Mouse (Mus musculus) hindbrain, embryonic 15.5 days (tissue): ENCODE measurements around the gene Wfdc15b. TPM values are rescaled to one million over a fixed set of nuclear protein-coding genes. Genes with fewer than 3 reads are reported as not detected.

Source experiments
- ATAC-seq: fragments of 200-750 bp; cut with Nextera tagmentation; 2 replicates; pipeline ENCODE4 v1.8.0; 2017; ENCODE audit warnings: low read depth, moderate number of reproducible peaks, moderate TSS enrichment; ENCODE audit not compliant: low FRiP score
- H3K27ac ChIP-seq: fragments of 300-500 bp; sonication (generic); replicated peaks from 2 replicates; pipeline ENCODE4 v1.5.1; 2015; ENCODE audit warnings: mild to moderate bottlenecking, inconsistent platforms
- H3K27me3 ChIP-seq: fragments of 300-500 bp; sonication (generic); 2 replicates; pipeline ENCODE4 v1.6.1; 2015; ENCODE audit warnings: control low read depth, inconsistent platforms
- H3K36me3 ChIP-seq: fragments of 300-500 bp; sonication (generic); 2 replicates; pipeline ENCODE4 v1.6.1; 2015; ENCODE audit warnings: control low read depth, inconsistent platforms
- H3K4me1 ChIP-seq: fragments of 300-500 bp; sonication (generic); replicated peaks from 2 replicates; pipeline ENCODE4 v1.6.1; 2015; ENCODE audit warnings: control low read depth, inconsistent platforms
- H3K4me2 ChIP-seq: fragments of 300-500 bp; sonication (generic); 2 replicates; pipeline ENCODE4 v1.6.1; 2015; ENCODE audit warnings: moderate library complexity, mild to moderate bottlenecking, inconsistent platforms
- H3K4me3 ChIP-seq: fragments of 300-500 bp; sonication (generic); 2 replicates; pipeline ENCODE4 v1.5.1; 2015; ENCODE audit warnings: mild to moderate bottlenecking, inconsistent platforms
- H3K9ac ChIP-seq: fragments of 300-500 bp; sonication (generic); 2 replicates; pipeline ENCODE4 v1.6.1; 2015; ENCODE audit warnings: inconsistent platforms
- H3K9me3 ChIP-seq: fragments of 300-500 bp; sonication (generic); 2 replicates; pipeline ENCODE4 v1.6.1; 2016; ENCODE audit warnings: control low read depth, inconsistent platforms
- WGBS: fragments of 180-500 bp; shearing (Covaris S2); methylation state at CpG from one replicate; pipeline ENCODE4 v1.1.7; 2015; 5-methylcytosine and 5-hydroxymethylcytosine counted together
- polyA plus RNA-seq: library from polyadenylated mRNA; unstranded; fragments of >200 nt; fragmentation: Nextera tagmentation; extraction: Ambion mirVana; gene quantifications from 2 replicates; pipeline ENCODE4 v1.2.1, GENCODE M21; 2015

Gene Wfdc15b
- polyA plus RNA-seq, 1 experiment from 2014 or later = 0.34 TPM

- Histone ChIP-seq H3K4me3 (no peak overlapping the region), H3K27me3 (peaks cover 24% of the 10 kb centered on the region), H3K36me3 (no peaks in the 10 kb centered on the region), H3K9me3 (no peaks in the 10 kb centered on the region), H3K9ac (no peak overlapping the region), H3K4me1 (peaks cover 13% of the 10 kb centered on the region), H3K4me2 (no peak overlapping the region), H3K27ac (no peak overlapping the region)
- WGBS = 76% methylated on average over 8 of the region's 8 CpGs
- ATAC-seq = no peak
Observed at GRCm38 (mm10) chr2:164174649-164175395, 46.6 kb downstream of the Wfdc15b start.

DNA sequence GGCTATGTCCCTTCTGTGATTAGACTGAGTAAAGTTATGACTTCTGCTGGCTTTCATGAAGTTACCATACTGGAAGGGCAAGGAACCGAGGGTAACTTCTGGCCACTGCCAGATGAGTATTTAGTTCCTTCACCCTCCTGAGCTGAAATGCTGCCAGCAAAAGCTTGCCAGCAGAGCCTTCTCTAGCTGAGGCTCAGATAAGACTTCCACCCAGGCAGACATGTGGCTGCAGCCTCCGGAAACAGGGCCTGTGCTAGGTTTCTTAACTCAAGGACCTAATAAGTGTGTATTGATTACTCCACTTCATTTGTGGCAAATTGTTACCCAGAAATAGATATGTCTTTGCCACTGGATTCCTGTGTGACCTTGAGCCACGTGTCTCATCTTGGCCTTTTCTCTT is 48.1 kb downstream of the Wfdc15b start:
- Histone ChIP-seq H3K27ac (no peak overlapping the region), H3K36me3 (no peaks in the 10 kb centered on the region), H3K4me3 (no peak overlapping the region), H3K27me3 (peaks cover 38% of the 10 kb centered on the region), H3K9ac (no peak overlapping the region), H3K4me1 (peaks cover 17% of the 10 kb centered on the region), H3K9me3 (no peaks in the 10 kb centered on the region), H3K4me2 (no peak overlapping the region)
- ATAC-seq = no peak
- WGBS = 78% methylated on average over 3 of the region's 3 CpGs

DNA sequence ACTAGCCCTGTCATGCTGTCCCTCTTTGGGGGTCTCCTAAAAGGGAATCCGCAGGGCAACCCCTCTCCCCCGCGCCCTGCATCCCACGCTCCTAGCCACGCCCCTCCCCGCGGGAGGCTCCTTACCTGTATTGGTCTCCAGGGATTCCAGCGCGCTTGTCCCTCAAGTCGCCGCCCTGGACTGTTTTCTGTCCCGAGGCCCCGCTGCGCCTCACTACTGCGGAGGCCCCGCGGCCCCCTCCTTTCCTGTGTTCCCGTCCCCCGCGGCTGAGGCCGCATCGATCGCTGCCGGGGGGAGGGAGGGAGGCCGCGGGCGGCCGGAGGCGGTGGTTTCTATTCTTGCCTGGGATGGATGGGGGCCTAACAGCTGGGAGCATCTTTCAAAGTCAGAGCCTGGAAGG is 50.6 kb downstream of the Wfdc15b start, which contains the start of gene Kcns1:
Kcns1 (minus strand) TSS at position 212 of the 400 bp plus-strand sequence.
- H3K9ac ChIP-seq = no peak within 1 kb of the TSS
- under 1% methylated on average over 27 of the region's 29 CpGs for WGBS

GRCm38 (mm10) chr2:164170326-164170725 is 51.1 kb downstream of the Wfdc15b start:
- Histone ChIP-seq H3K27ac (no peak overlapping the region), H3K27me3 (peaks cover 63% of the 10 kb centered on the region), H3K4me2 (peak overlapping the region; percentile 63), H3K4me3 (peak overlapping the region; percentile 32; the same call in 1 of the 2 replicates), H3K36me3 (no peaks in the 10 kb centered on the region), H3K9me3 (no peaks in the 10 kb centered on the region), H3K4me1 (peaks cover 25% of the 10 kb centered on the region), H3K9ac (no peak overlapping the region)
- WGBS = 3% methylated on average over 11 of the region's 11 CpGs
- ATAC-seq = no peak

More for the DNA sequence above, 50.6 kb downstream of the Wfdc15b start, which contains the start of gene Kcns1:
- Histone ChIP-seq H3K27ac (no peak within 1 kb of the TSS), H3K9me3 (no peaks in the 10 kb centered on the region), H3K4me3 (peak within 1 kb of the TSS; percentile 32), H3K4me2 (peak within 1 kb of the TSS; percentile 63), H3K36me3 (no peaks in the 10 kb centered on the region), H3K4me1 (peaks cover 25% of the 10 kb centered on the region), H3K27me3 (peaks cover 63% of the 10 kb centered on the region)
- ATAC-seq = no peak

DNA sequence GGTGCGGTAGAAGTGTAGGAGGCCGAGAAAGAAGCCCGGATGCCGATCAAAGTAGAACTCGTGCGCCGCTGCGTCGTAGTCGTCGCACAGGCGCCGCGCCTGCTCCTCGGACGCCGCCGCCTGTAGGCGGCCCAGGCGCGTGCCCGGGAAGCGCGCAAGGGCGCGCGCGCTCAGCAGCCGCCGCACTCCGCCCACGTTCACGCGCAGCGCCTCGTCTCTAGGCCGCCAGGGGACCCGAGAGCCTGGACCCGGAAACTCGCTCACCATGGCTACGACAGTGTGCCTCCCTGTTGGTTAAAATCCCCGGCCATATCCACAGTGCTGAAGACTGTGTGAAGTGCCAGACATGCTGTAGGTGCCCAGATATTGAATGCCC is 52.9 kb downstream of the Wfdc15b start:
- Histone ChIP-seq H3K4me3 (peak overlapping the region; percentile 42), H3K27me3 (peaks cover 63% of the 10 kb centered on the region), H3K36me3 (no peaks in the 10 kb centered on the region), H3K9me3 (no peaks in the 10 kb centered on the region), H3K27ac (no peak overlapping the region), H3K9ac (no peak overlapping the region), H3K4me1 (peaks cover 25% of the 10 kb centered on the region), H3K4me2 (peak overlapping the region; percentile 67)
- ATAC-seq = peak; percentile 68
- WGBS = 9% methylated on average over 42 of the region's 42 CpGs

- Histone ChIP-seq H3K9me3 (no peaks in the 10 kb centered on the region), H3K9ac (peak overlapping the region; percentile 33), H3K4me2 (peak overlapping the region; percentile 67), H3K4me3 (peak overlapping the region; percentile 42), H3K27me3 (peaks cover 63% of the 10 kb centered on the region), H3K36me3 (no peaks in the 10 kb centered on the region), H3K4me1 (peaks cover 25% of the 10 kb centered on the region), H3K27ac (no peak overlapping the region)
- peak; percentile 70 for ATAC-seq
- WGBS = 12% methylated on average over 90 of the region's 90 CpGs
Observed at GRCm38 (mm10) chr2:164167752-164168570, 53.5 kb downstream of the Wfdc15b start.

- H3K27me3 ChIP-seq = peaks cover 40% of the 10 kb centered on the region
- no peak for ATAC-seq
- H3K4me1 ChIP-seq = peaks cover 13% of the 10 kb centered on the region
- H3K9me3 ChIP-seq = no peaks in the 10 kb centered on the region
- 94% methylated on average over 5 of the region's 5 CpGs for WGBS
- no peak overlapping the region for H3K9ac ChIP-seq
- H3K4me3 ChIP-seq = no peak overlapping the region
- H3K4me2 ChIP-seq = no peak overlapping the region
- H3K36me3 ChIP-seq = no peaks in the 10 kb centered on the region
- no peak overlapping the region for H3K27ac ChIP-seq
Observed at GRCm38 (mm10) chr2:164164941-164165340, 56.5 kb downstream of the Wfdc15b start.

Other genes with a start within 250 kb of the Wfdc15b start
- gene Ywhab, start 226.7 kb downstream of the Wfdc15b start, polyA plus RNA-seq = 488 and 498 TPM in 2 replicates
- gene Pabpc1l, start 196.2 kb downstream of the Wfdc15b start, polyA plus RNA-seq = 1.2 and 1.8 TPM in 2 replicates
- gene Stk4, start 151.3 kb downstream of the Wfdc15b start, polyA plus RNA-seq = 17.5 and 21.4 TPM in 2 replicates
- gene Tomm34, start 150.5 kb downstream of the Wfdc15b start, polyA plus RNA-seq = 50.0 and 52.5 TPM in 2 replicates
- gene Kcns1, start 50.5 kb downstream of the Wfdc15b start, polyA plus RNA-seq = 1.2 and 1.7 TPM in 2 replicates
- not detected in 2 replicates for gene Wfdc5, start 38.9 kb downstream of the Wfdc15b start, polyA plus RNA-seq
- gene Wfdc12, start 31.1 kb downstream of the Wfdc15b start, polyA plus RNA-seq = not detected in 2 replicates
- not detected in 2 replicates for gene Wfdc15a, start 21.5 kb downstream of the Wfdc15b start, polyA plus RNA-seq
- not detected in 2 replicates for gene Svs2, start 16.8 kb upstream of the Wfdc15b start, polyA plus RNA-seq
- not detected in 2 replicates for gene Svs3b, start 35.0 kb upstream of the Wfdc15b start, polyA plus RNA-seq
- not detected in 2 replicates for gene Svs4, start 56.8 kb upstream of the Wfdc15b start, polyA plus RNA-seq
- not detected in 2 replicates for gene Svs3a, start 67.6 kb upstream of the Wfdc15b start, polyA plus RNA-seq
- gene Svs6, start 95.1 kb upstream of the Wfdc15b start, polyA plus RNA-seq = not detected in 2 replicates
- gene Svs5, start 111.1 kb upstream of the Wfdc15b start, polyA plus RNA-seq = not detected in 2 replicates
- gene Slpi, start 167.4 kb upstream of the Wfdc15b start, polyA plus RNA-seq = 0.25 and 0.65 TPM in 2 replicates
- gene Rbpjl, start 181.5 kb upstream of the Wfdc15b start, polyA plus RNA-seq = 0.08 and 0.10 TPM in 2 replicates
- 3.9 and 5.1 TPM in 2 replicates for gene Matn4, start 183.5 kb upstream of the Wfdc15b start, polyA plus RNA-seq
- 9.4 and 10.4 TPM in 2 replicates for gene Sdc4, start 222.2 kb upstream of the Wfdc15b start, polyA plus RNA-seq
- gene Sys1, start 235.3 kb upstream of the Wfdc15b start, polyA plus RNA-seq = 82.7 and 88.2 TPM in 2 replicates
- gene Gm20458, start 239.3 kb upstream of the Wfdc15b start, polyA plus RNA-seq = 5.0 and 6.6 TPM in 2 replicates